Mouse (Mus musculus) adrenal gland, postnatal 10 days (tissue): ENCODE results near the gene Efhc2. TPM values are rescaled to one million over a fixed set of nuclear protein-coding genes. Genes with fewer than 3 reads are reported as not detected.

Experiments used
- DNase-seq: peaks from one replicate; pipeline ENCODE4 v3.0.0; 2021; ENCODE audit warnings: mixed read lengths
- long read RNA-seq, 2 experiments: library from polyadenylated mRNA; stranded (forward); transcript quantifications; one replicate each; pipeline ENCODE4 v2.0.0; 2021
- total RNA-seq, 2 experiments: library from RNA; stranded (reverse); gene quantifications; 2 replicates each; pipeline ENCODE4 v1.2.3; 2021

Gene Efhc2
- under 1 TPM; 0.69 to 0.82 TPM for total RNA-seq
- long read RNA-seq, experiment 1 = 0 reads
- long read RNA-seq, experiment 2 = 0 reads

DNA sequence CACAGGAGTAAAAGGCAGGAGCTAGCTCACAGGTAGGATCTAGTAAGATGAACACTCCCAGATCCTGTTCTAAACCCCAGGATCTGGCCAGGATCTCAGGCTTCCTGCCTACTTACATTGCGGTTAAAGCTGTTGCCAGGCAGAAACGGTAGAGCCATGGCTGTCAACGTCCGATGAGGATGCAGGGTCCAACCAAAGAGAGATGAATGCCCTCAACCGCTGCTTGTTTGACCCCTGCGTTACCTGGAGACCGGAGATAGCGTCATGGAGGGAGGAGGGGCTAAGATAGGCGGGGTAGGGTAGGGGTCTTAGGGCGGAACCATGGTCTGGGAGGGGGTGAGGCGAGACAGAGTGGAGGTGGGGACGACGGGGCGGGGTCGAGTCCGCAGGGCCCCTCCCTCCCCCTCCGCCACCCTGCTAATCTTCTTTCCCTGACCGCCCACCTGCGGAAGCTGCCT lies at the start of gene Efhc2:
Efhc2 (minus strand) TSS at position 243 of the 458 bp plus-strand sequence.
- peak; percentile 11 for DNase-seq

DNA sequence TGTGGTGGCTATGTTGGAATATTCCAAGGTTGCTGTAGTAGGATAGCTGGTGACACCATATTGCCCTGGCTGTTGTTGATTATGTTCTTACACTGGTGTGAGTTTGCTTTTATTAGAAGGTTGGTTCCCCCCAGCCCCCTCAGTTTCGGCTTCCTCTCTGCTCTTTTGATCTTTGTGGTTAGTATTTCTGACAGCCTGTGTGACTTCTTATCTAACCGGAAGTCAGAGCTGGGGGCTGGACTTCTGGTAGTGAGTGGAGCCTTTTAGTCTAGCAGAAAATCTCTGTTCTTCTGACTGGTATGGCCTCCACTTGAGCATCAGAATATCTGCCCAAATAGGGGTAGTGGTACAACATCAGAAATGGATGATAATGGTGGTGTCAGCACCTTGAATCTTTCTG lies 45.9 kb upstream of the Efhc2 start:
- no peak for DNase-seq

DNA sequence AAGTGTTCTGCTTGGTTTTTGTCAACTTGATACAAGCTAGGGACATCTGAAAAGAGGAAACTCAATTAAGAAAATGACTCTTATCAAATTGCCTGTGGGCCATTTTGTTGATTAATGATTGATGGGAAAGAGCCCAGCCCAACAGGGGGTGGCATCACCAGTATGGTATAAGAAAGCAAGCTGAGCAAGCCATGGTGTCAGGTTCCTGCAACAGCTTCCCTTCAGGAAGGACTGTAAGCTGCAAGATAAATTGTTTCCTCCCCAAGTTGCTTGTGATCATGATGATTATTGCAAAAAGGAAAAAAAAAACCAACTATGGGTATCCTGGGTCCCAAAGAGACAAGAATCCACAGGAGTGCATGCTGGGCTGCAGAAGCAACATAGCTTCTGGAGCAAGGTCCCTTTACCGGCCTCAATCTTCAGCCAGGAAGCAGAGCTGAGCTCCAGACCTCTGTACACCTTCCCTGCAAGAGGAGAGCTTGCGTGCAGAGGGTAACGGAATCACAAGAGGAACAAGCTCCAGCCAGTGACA lies 18.8 kb downstream of the Efhc2 start:
- DNase-seq = no peak

DNA sequence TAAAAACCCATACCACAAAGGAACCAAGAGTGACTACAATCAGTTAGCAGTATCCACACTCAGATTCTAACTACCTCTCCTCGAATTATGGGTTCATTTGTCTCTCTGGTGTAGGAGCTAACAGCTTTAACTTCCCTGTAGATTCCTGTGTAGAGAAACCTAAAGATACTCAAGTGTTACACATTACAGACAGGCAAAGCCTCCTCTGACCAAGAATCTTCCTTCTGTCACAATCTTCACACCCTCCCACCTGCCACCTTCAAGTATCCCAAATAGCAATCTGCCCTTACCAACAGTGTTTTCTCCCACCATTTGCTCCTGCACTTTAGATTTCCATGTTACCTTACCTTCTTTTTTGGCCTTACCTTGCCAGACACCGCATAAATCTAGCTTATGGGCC lies 35.3 kb downstream of the Efhc2 start:
- DNase-seq = no peak

DNA sequence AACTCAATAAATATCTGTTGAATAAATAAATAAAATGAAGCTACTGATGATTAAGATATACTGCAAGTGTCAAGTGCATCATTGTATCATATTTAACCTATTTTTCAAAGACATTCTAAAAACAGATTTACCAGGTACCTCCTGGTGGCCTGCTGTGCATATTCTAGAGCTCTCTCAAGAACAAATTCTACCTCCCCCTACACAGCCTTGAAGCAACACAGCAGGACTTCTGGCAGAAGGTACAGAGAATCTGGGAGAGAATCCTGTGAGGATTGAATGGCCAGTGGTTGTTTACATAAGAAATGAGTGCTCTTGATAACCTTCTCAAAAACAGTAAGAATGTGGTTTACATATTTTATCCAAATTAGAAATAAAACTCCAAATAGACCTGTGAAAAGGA lies 94.0 kb downstream of the Efhc2 start:
- no peak for DNase-seq

DNA sequence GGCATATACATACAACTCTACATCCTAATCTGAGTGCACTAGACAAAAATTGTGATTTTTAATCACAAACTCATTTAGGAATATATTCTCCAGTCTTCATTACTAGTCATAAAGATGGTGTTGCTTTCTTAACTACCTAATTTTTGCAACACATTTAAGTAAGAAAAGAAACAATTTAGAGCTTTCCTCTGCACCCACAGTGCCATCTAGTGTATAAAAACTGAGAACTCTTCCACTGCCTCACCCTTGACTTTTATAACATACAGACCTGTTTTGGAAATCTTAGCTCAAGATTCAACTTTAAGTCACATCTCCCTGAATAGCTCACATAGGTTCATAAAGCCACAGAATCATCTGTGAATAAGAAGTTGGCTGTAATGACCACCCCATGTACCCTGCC lies 101.7 kb downstream of the Efhc2 start:
- DNase-seq = no peak

DNA sequence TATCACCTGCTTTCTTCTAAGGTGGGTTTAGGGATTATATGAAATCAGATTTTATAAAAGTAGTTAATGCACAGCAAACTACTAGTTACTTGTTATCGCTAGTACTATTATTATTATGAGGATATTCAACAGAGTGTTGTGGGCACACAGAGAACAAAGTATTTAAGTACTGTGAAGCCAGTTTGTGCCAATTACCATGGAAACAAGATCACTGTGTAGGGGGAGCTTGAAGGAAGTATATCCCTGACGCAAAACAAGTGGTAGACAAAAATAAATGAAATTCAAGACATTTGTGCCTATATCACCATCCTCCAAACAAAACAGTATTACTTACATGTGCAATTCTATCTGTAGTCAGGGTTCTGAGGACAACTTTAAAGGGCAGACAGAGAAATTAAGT lies 105.7 kb downstream of the Efhc2 start:
- no peak for DNase-seq

DNA sequence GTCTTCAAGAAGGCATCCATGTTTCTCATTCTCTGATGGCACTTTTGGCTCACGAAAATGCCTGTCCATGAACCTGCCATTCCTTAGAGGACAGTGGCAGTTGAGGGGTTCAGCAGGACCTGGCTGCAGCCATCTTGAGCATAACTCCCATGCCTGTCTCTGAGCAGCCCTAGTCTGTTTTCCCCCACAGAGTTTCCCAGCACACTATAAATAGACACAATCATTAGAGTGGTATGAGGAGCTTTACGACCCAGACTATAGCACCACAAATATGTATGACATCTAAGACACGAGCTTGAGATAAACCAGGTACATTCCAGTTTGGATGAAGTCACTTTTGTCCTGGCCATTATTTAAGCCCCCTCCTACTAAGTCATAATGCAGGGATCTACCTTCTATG lies 143.4 kb downstream of the Efhc2 start:
- no peak for DNase-seq

DNA sequence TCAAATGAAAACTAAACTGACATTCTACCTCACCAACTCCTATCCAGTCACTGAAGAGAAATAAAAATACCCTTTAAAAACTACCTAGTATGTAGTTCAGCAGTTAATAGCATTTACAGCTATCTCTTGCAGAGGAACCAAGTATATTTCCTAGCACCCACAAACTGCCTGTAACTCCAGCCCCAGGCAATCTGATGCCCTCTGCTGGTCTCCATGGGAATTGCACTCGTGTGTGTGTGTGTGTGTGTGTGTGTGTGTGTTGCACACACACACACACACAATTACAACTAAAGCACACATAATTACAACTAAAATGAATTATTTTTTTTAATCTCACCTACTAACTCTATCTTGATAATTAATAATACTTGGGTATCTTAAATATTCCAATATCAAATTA lies 153.5 kb downstream of the Efhc2 start:
- no peak for DNase-seq
